Mouse (Mus musculus): ENCODE measurements around the gene M6pr. TPM values are rescaled to one million over a fixed set of nuclear protein-coding genes. Genes with fewer than 3 reads are reported as not detected.

Gene M6pr
- polyA plus RNA-seq, 1 experiment from 2014 or later = 111 TPM

- WGBS = 84% methylated on average over 4 of the region's 4 CpGs
Measured at GRCm38 (mm10) chr6:122306707-122307106, 1.8 kb upstream of the M6pr start.

GRCm38 (mm10) chr6:122308136-122308504 is 400 bp upstream of the M6pr start:
- no peak overlapping the region for H3K9ac ChIP-seq (ENCODE audit: low read length)
- H3K9me3 ChIP-seq (ENCODE audit: control insufficient read depth, low read length) = no peaks in the 10 kb centered on the region
- H3K4me1 ChIP-seq (replicated peaks; ENCODE audit: control insufficient read depth, insufficient read depth) = no peaks in the 10 kb centered on the region
- no peak overlapping the region for H3K4me2 ChIP-seq (replicated peaks; ENCODE audit: low read depth)
- H3K27ac ChIP-seq (replicated peaks) = no peak overlapping the region
- DNase-seq (ENCODE audit: low spot score) (no peak), ATAC-seq (ENCODE audit: low FRiP score, low TSS enrichment) (no peak)
- WGBS = 58% methylated on average over 6 of the region's 6 CpGs
- H3K27me3 ChIP-seq (ENCODE audit: control insufficient read depth, insufficient read depth, low read length) = no peaks in the 10 kb centered on the region
- no peak overlapping the region; the same call in 1 of the 2 replicates for H3K4me3 ChIP-seq (ENCODE audit: low read depth, low read length)
- TF ChIP-seq CTCF (IDR thresholded peaks at IDR 0.05; ENCODE audit: low read depth) = no peak
- TF ChIP-seq EP300 (optimal IDR thresholded peaks at IDR 0.05) = no peak
- H3K36me3 ChIP-seq (ENCODE audit: control insufficient read depth, insufficient read depth, low read length) = no peaks in the 10 kb centered on the region

More at GRCm38 (mm10) chr6:122306707-122307106, 1.8 kb upstream of the M6pr start:
- TF ChIP-seq EP300 (optimal IDR thresholded peaks at IDR 0.05) (no peak), CTCF (IDR thresholded peaks at IDR 0.05; ENCODE audit: low read depth) (no peak)
- DNase-seq (ENCODE audit: low spot score) = no peak
- H3K27me3 ChIP-seq (ENCODE audit: control insufficient read depth, insufficient read depth, low read length) = no peaks in the 10 kb centered on the region
- no peaks in the 10 kb centered on the region for H3K4me1 ChIP-seq (replicated peaks; ENCODE audit: control insufficient read depth, insufficient read depth)
- ATAC-seq (ENCODE audit: low FRiP score, low TSS enrichment) = no peak
- no peak overlapping the region for H3K27ac ChIP-seq (replicated peaks)
- no peaks in the 10 kb centered on the region for H3K36me3 ChIP-seq (ENCODE audit: control insufficient read depth, insufficient read depth, low read length)
- no peaks in the 10 kb centered on the region for H3K9me3 ChIP-seq (ENCODE audit: control insufficient read depth, low read length)
- no peak overlapping the region for H3K9ac ChIP-seq (ENCODE audit: low read length)
- H3K4me3 ChIP-seq (ENCODE audit: low read depth, low read length) = no peak overlapping the region
- no peak overlapping the region for H3K4me2 ChIP-seq (replicated peaks; ENCODE audit: low read depth)

GRCm38 (mm10) chr6:122309446-122309960 is 983 bp downstream of the M6pr start:
- Histone ChIP-seq H3K27me3 (ENCODE audit: control insufficient read depth, insufficient read depth, low read length) (no peaks in the 10 kb centered on the region), H3K4me1 (replicated peaks; ENCODE audit: control insufficient read depth, insufficient read depth) (no peaks in the 10 kb centered on the region), H3K9ac (ENCODE audit: low read length) (peak overlapping the region; percentile 81), H3K4me3 (ENCODE audit: low read depth, low read length) (peak overlapping the region; percentile 65), H3K27ac (replicated peaks) (peak overlapping the region; percentile 80), H3K4me2 (replicated peaks; ENCODE audit: low read depth) (peak overlapping the region; percentile 64), H3K9me3 (ENCODE audit: control insufficient read depth, low read length) (no peaks in the 10 kb centered on the region), H3K36me3 (ENCODE audit: control insufficient read depth, insufficient read depth, low read length) (no peaks in the 10 kb centered on the region; the same call in 1 of the 2 replicates)
- DNase-seq (ENCODE audit: low spot score) (no peak), ATAC-seq (ENCODE audit: low FRiP score, low TSS enrichment) (no peak)
- no peak for TF ChIP-seq EP300 (optimal IDR thresholded peaks at IDR 0.05)
- WGBS = 3% methylated on average over 11 of the region's 11 CpGs

GRCm38 (mm10) chr6:122310187-122310820 is 1.8 kb downstream of the M6pr start:
- H3K4me3 ChIP-seq (ENCODE audit: low read depth, low read length) = peak overlapping the region; percentile 65
- H3K4me1 ChIP-seq (replicated peaks; ENCODE audit: control insufficient read depth, insufficient read depth) = no peaks in the 10 kb centered on the region
- no peaks in the 10 kb centered on the region for H3K27me3 ChIP-seq (ENCODE audit: control insufficient read depth, insufficient read depth, low read length)
- H3K27ac ChIP-seq (replicated peaks) = peak overlapping the region; percentile 80
- no peaks in the 10 kb centered on the region; the same call in 1 of the 2 replicates for H3K36me3 ChIP-seq (ENCODE audit: control insufficient read depth, insufficient read depth, low read length)
- no peaks in the 10 kb centered on the region for H3K9me3 ChIP-seq (ENCODE audit: control insufficient read depth, low read length)
- TF ChIP-seq EP300 (optimal IDR thresholded peaks at IDR 0.05) (no peak), CTCF (IDR thresholded peaks at IDR 0.05; ENCODE audit: low read depth) (no peak)
- DNase-seq (ENCODE audit: low spot score) (no peak), ATAC-seq (ENCODE audit: low FRiP score, low TSS enrichment) (no peak)
- H3K9ac ChIP-seq (ENCODE audit: low read length) = peak overlapping the region; percentile 81; the same call in 1 of the 2 replicates
- WGBS = 31% methylated on average over 5 of the region's 5 CpGs
- peak overlapping the region; percentile 64 for H3K4me2 ChIP-seq (replicated peaks; ENCODE audit: low read depth)

- Histone ChIP-seq H3K27ac (replicated peaks) (no peak overlapping the region), H3K9me3 (ENCODE audit: control insufficient read depth, low read length) (no peaks in the 10 kb centered on the region), H3K36me3 (ENCODE audit: control insufficient read depth, insufficient read depth, low read length) (peaks cover 22% of the 10 kb centered on the region), H3K9ac (ENCODE audit: low read length) (no peak overlapping the region), H3K4me1 (replicated peaks; ENCODE audit: control insufficient read depth, insufficient read depth) (no peaks in the 10 kb centered on the region), H3K4me2 (replicated peaks; ENCODE audit: low read depth) (no peak overlapping the region), H3K27me3 (ENCODE audit: control insufficient read depth, insufficient read depth, low read length) (no peaks in the 10 kb centered on the region), H3K4me3 (ENCODE audit: low read depth, low read length) (no peak overlapping the region)
- DNase-seq (ENCODE audit: low spot score) = no peak
- ATAC-seq (ENCODE audit: low FRiP score, low TSS enrichment) = no peak
- 84% methylated on average over 1 of the region's 1 CpGs for WGBS
- TF ChIP-seq EP300 (optimal IDR thresholded peaks at IDR 0.05) (no peak), CTCF (IDR thresholded peaks at IDR 0.05; ENCODE audit: low read depth) (no peak)
Measured at GRCm38 (mm10) chr6:122318726-122319125, 10.2 kb downstream of the M6pr start.

GRCm38 (mm10) chr6:122325361-122325975 is 16.9 kb downstream of the M6pr start:
- Histone ChIP-seq H3K27ac (replicated peaks) (no peak overlapping the region; the same call in 1 of the 2 replicates), H3K4me2 (replicated peaks; ENCODE audit: low read depth) (no peak overlapping the region), H3K36me3 (ENCODE audit: control insufficient read depth, insufficient read depth, low read length) (peaks cover 10% of the 10 kb centered on the region; the same call in 1 of the 2 replicates), H3K9ac (ENCODE audit: low read length) (no peak overlapping the region), H3K27me3 (ENCODE audit: control insufficient read depth, insufficient read depth, low read length) (no peaks in the 10 kb centered on the region), H3K4me3 (ENCODE audit: low read depth, low read length) (no peak overlapping the region), H3K9me3 (ENCODE audit: control insufficient read depth, low read length) (no peaks in the 10 kb centered on the region), H3K4me1 (replicated peaks; ENCODE audit: control insufficient read depth, insufficient read depth) (no peaks in the 10 kb centered on the region)
- ATAC-seq (ENCODE audit: low FRiP score, low TSS enrichment) (peak; percentile 81), DNase-seq (ENCODE audit: low spot score) (peak; percentile 47)
- TF ChIP-seq CTCF (IDR thresholded peaks at IDR 0.05; ENCODE audit: low read depth) (no peak), EP300 (optimal IDR thresholded peaks at IDR 0.05) (no peak)
- 79% methylated on average over 6 of the region's 6 CpGs for WGBS
